Mouse (Mus musculus) small intestine, adult 2 months (tissue): ENCODE measurements around the gene Rfx1. TPM values are rescaled to one million over a fixed set of nuclear protein-coding genes. Genes with fewer than 3 reads are reported as not detected.

ENCODE experiments used
- H3K27ac ChIP-seq: fragments of 200-500 bp; 2 replicates; pipeline ENCODE4 v1.5.1; 2012; ENCODE audit warnings: low read depth, low read length, control low read depth, inconsistent platforms; ENCODE audit not compliant: insufficient read depth
- H3K27me3 ChIP-seq: fragments of 200-500 bp; 2 replicates; pipeline ENCODE4 v1.6.1; 2012; ENCODE audit warnings: mild to moderate bottlenecking, moderate library complexity, low read length, inconsistent platforms; ENCODE audit not compliant: control insufficient read depth, insufficient read depth
- H3K36me3 ChIP-seq: fragments of 200-500 bp; 2 replicates; pipeline ENCODE4 v1.6.1; 2012; ENCODE audit warnings: mild to moderate bottlenecking, low read length, control low read depth, inconsistent platforms; ENCODE audit not compliant: control insufficient read depth, insufficient read depth
- H3K4me1 ChIP-seq: fragments of 200-500 bp; 2 replicates; pipeline ENCODE4 v1.6.1; 2012; ENCODE audit warnings: low read length, inconsistent platforms, mixed read lengths; ENCODE audit not compliant: control insufficient read depth, insufficient read depth, insufficient read length
- H3K4me3 ChIP-seq: fragments of 200-500 bp; 2 replicates; pipeline ENCODE4 v1.5.1; 2012; ENCODE audit warnings: low read depth, mild to moderate bottlenecking, control low read depth, inconsistent platforms, low read length, moderate library complexity
- CTCF ChIP-seq: fragments of 200-500 bp; IDR thresholded peaks from 2 replicates; pipeline ENCODE4 v1.5.1; 2012; ENCODE audit warnings: low read depth, mild to moderate bottlenecking, control low read depth, inconsistent platforms, low read length, moderate library complexity, mixed read lengths; ENCODE audit not compliant: insufficient replicate concordance, insufficient read length; ENCODE audit errors: extremely low read depth
- POLR2A ChIP-seq: fragments of 200-500 bp; IDR thresholded peaks from 2 replicates; pipeline ENCODE4 v1.6.1; 2012; ENCODE audit warnings: low read depth, mild to moderate bottlenecking, control low read depth, inconsistent platforms, low read length, moderate library complexity
- WGBS: fragments of 180-500 bp; shearing (Covaris S2); methylation state at CpG from one replicate; pipeline ENCODE4 v1.1.7; 2018; 5-methylcytosine and 5-hydroxymethylcytosine counted together
- polyA plus RNA-seq: library from polyadenylated mRNA; depleted of rRNA; stranded (reverse); fragments of >200 nt; gene quantifications from 2 replicates; pipeline ENCODE4 v1.2.3, GENCODE M21; 2012

Gene Rfx1
- polyA plus RNA-seq, 1 experiment, result 42.2 TPM

DNA sequence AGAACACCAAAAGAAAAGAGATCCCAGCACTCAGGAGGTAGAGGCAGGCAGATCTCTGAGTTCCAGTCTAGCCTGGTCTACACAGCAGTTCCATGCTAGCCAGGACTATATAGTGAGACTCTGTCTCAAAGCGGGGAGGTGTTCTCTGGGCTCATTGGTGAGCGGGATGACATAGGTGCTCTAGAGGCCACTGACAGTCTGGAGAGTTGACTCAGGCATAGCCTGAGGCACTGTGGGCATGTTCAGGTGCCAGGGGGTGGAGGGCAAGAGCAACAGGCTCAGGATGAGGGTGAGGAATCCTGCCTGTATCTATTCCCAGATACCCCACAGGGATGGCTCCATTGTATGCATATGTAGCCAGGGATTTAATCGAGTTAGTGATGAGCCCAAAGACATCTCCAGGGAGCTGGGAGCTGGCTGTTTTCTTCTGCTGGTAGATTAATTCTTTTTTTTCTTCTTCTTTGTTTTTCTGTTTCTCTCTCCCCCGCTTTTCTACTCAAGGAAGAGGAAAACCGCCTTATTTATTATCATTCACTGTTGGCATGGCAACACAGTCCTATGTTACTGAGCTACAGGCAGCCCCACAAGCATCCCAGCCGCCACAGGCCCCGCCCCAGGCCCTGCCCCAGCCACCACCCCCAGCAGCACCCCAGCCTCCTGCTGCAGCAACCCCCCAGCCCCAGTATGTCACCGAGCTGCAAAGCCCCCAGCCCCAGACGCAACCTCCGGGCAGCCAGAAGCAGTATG is 6.8 kb downstream of the Rfx1 start:
- H3K4me1 ChIP-seq, result peaks cover 18% of the 10 kb centered on the region
- H3K4me3 ChIP-seq, result no peak overlapping the region
- H3K27ac ChIP-seq, result no peak overlapping the region
- H3K36me3 ChIP-seq, result no peaks in the 10 kb centered on the region
- no peak for TF ChIP-seq CTCF
- no peak for TF ChIP-seq POLR2A
- WGBS, result 64% methylated on average over 10 of the region's 10 CpGs
- no peaks in the 10 kb centered on the region for H3K27me3 ChIP-seq

DNA sequence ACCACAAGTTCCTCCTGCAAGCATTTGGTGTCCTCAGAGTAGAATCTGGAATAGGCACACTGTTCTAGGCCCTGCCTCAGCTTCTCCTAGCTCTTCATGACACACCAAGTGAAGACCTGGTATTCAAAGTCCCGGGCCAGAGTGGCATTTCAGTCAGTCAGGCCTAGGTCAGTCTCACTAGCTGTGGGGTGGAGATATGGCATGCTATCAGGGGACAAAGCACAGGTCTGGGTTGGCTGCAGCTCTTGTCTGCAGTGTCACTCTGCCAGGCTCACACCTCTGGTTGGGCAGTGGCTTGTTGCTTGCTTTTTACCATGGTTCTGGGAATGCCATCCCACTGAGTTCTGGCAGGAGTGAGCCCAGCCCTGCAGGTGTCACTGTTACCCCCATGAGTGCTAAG is 9.8 kb downstream of the Rfx1 start:
- no peak overlapping the region for H3K4me3 ChIP-seq
- no peak overlapping the region for H3K27ac ChIP-seq
- peaks cover 2% of the 10 kb centered on the region; the same call in 1 of the 2 replicates for H3K4me1 ChIP-seq
- TF ChIP-seq CTCF (no peak), POLR2A (no peak)
- H3K36me3 ChIP-seq, result peaks cover 11% of the 10 kb centered on the region
- 86% methylated on average over 1 of the region's 1 CpGs for WGBS
- no peaks in the 10 kb centered on the region for H3K27me3 ChIP-seq

GRCm38 (mm10) chr8:84076849-84077248 is 10.2 kb downstream of the Rfx1 start:
- Histone ChIP-seq H3K27ac (no peak overlapping the region), H3K4me1 (no peaks in the 10 kb centered on the region), H3K4me3 (no peak overlapping the region), H3K27me3 (no peaks in the 10 kb centered on the region), H3K36me3 (peaks cover 12% of the 10 kb centered on the region)
- no peak for TF ChIP-seq CTCF
- TF ChIP-seq POLR2A, result no peak
- WGBS, result 96% methylated on average over 3 of the region's 3 CpGs

GRCm38 (mm10) chr8:84079206-84079605 is 12.6 kb downstream of the Rfx1 start:
- TF ChIP-seq POLR2A, result no peak
- TF ChIP-seq CTCF, result no peak
- Histone ChIP-seq H3K4me1 (no peaks in the 10 kb centered on the region), H3K27me3 (no peaks in the 10 kb centered on the region), H3K36me3 (peaks cover 28% of the 10 kb centered on the region), H3K4me3 (no peak overlapping the region), H3K27ac (no peak overlapping the region)
- 80% methylated on average over 5 of the region's 5 CpGs for WGBS

- WGBS, result 63% methylated on average over 8 of the region's 8 CpGs
- TF ChIP-seq CTCF (no peak), POLR2A (no peak)
- Histone ChIP-seq H3K27me3 (no peaks in the 10 kb centered on the region), H3K36me3 (peaks cover 50% of the 10 kb centered on the region), H3K4me1 (peaks cover 3% of the 10 kb centered on the region), H3K27ac (no peak overlapping the region), H3K4me3 (no peak overlapping the region)
Measured at GRCm38 (mm10) chr8:84083829-84084241, 17.2 kb downstream of the Rfx1 start.

- 86% methylated on average over 42 of the region's 42 CpGs for WGBS
- TF ChIP-seq CTCF (no peak), POLR2A (no peak)
- Histone ChIP-seq H3K27me3 (no peaks in the 10 kb centered on the region), H3K27ac (no peak overlapping the region), H3K4me1 (peaks cover 7% of the 10 kb centered on the region), H3K4me3 (no peak overlapping the region), H3K36me3 (peaks cover 50% of the 10 kb centered on the region)
Measured at GRCm38 (mm10) chr8:84084341-84085115, 17.9 kb downstream of the Rfx1 start.

GRCm38 (mm10) chr8:84087156-84087555 is 20.5 kb downstream of the Rfx1 start:
- H3K27ac ChIP-seq, result no peak overlapping the region
- TF ChIP-seq CTCF (no peak), POLR2A (no peak)
- no peak overlapping the region for H3K4me3 ChIP-seq
- peaks cover 18% of the 10 kb centered on the region for H3K4me1 ChIP-seq
- H3K36me3 ChIP-seq, result peaks cover 43% of the 10 kb centered on the region
- no peaks in the 10 kb centered on the region for H3K27me3 ChIP-seq
- 73% methylated on average over 7 of the region's 7 CpGs for WGBS
